In genomic region chr11:79103461-79103869, GRCm38 (mm10) we compare ENCODE assay signal across 14 mouse cellular contexts. TPM values are rescaled to one million over a fixed set of nuclear protein-coding genes. Genes with fewer than 3 reads are reported as not detected.
A peak's percentile ranks its signal among the peaks of the same experiment; 100 is the strongest.
DNase-seq lines count a peak whose midpoint lies in the region; ATAC-seq and TF ChIP-seq lines count a peak whose summit lies in the region.
"Had no signal": no experiment of that assay in that cellular context is flagged by ENCODE, and none has a peak within 500 bp of the region (broad histone marks: within the 10 kb centered on the region; RNA-seq: fewer than 3 reads in every experiment).

No protein-coding gene starts in this region.

- no peak for TF ChIP-seq POLR2A in ES-Bruce4 (IDR thresholded peaks at IDR 0.05; ENCODE audit: insufficient read depth, low read length)

- no peak overlapping the region for H3K27ac ChIP-seq in hindbrain, embryonic 13.5 days
- H3K27ac ChIP-seq in hindbrain, embryonic 12.5 days = no peak overlapping the region; the same call in 1 of the 2 replicates
- no peak overlapping the region for H3K27ac ChIP-seq in lung, postnatal 0 days (ENCODE audit: low read length)
- 0 out of 2 replicates have a peak overlapping the region, but pooled peaks have one; percentile 9 for H3K27ac ChIP-seq in ES-Bruce4 (ENCODE audit: insufficient read depth, low read length)
- 0 out of 2 replicates have a peak overlapping the region, but pooled peaks have one; percentile 52 for H3K27ac ChIP-seq in limb, embryonic 15.5 days
- H3K27ac ChIP-seq: heart, embryonic 13.5 days; hindbrain, embryonic 15.5 days had no signal

- H3K27me3 ChIP-seq in hindbrain, embryonic 13.5 days = no peaks in the 10 kb centered on the region
- H3K27me3 ChIP-seq in hindbrain, embryonic 12.5 days = no peaks in the 10 kb centered on the region
- no peaks in the 10 kb centered on the region for H3K27me3 ChIP-seq in lung, postnatal 0 days (replicated peaks; ENCODE audit: insufficient read depth, low read length)
- no peaks in the 10 kb centered on the region for H3K27me3 ChIP-seq in ES-Bruce4 (ENCODE audit: control insufficient read depth, insufficient read depth, low read length, poor library complexity, severe bottlenecking)
- H3K27me3 ChIP-seq in limb, embryonic 15.5 days = no peaks in the 10 kb centered on the region
- H3K27me3 ChIP-seq: heart, embryonic 13.5 days; hindbrain, embryonic 15.5 days had no signal

- H3K4me1 ChIP-seq in hindbrain, embryonic 13.5 days (replicated peaks) = peaks cover 26% of the 10 kb centered on the region
- peaks cover 32% of the 10 kb centered on the region for H3K4me1 ChIP-seq in hindbrain, embryonic 12.5 days
- peaks cover 17% of the 10 kb centered on the region for H3K4me1 ChIP-seq in lung, postnatal 0 days (ENCODE audit: insufficient read depth, low read depth, low read length)
- no peaks in the 10 kb centered on the region for H3K4me1 ChIP-seq in ES-Bruce4 (ENCODE audit: control insufficient read depth, insufficient read depth, low read length)
- H3K4me1 ChIP-seq in limb, embryonic 15.5 days = peaks cover 45% of the 10 kb centered on the region

- no peak overlapping the region for H3K4me2 ChIP-seq in hindbrain, embryonic 13.5 days
- no peak overlapping the region for H3K4me2 ChIP-seq in hindbrain, embryonic 12.5 days (replicated peaks)
- H3K4me2 ChIP-seq in lung, postnatal 0 days (replicated peaks; ENCODE audit: low read depth, low read length) = no peak overlapping the region
- no peak overlapping the region for H3K4me2 ChIP-seq in limb, embryonic 15.5 days
- H3K4me2 ChIP-seq: heart, embryonic 13.5 days; hindbrain, embryonic 15.5 days; midbrain, embryonic 11.5 days had no signal

- peak; percentile 37 for DNase-seq in lung, postnatal 0 days (ENCODE audit: low spot score)
- no peak for DNase-seq in lung, postnatal 14 days
- no peak for DNase-seq in frontal cortex, postnatal 25 days (ENCODE audit: low spot score in 2 of 2)
- no peak for DNase-seq in adrenal gland, adult 2 months
- DNase-seq: adrenal gland, postnatal 36 days; gastrocnemius, postnatal 14 days; right cerebral cortex, postnatal 4 days had no signal

- 0 out of 2 replicates have a peak overlapping the region, but pooled peaks have one; percentile 5 for H3K9ac ChIP-seq in hindbrain, embryonic 13.5 days
- H3K9ac ChIP-seq in hindbrain, embryonic 12.5 days = no peak overlapping the region
- H3K9ac ChIP-seq in lung, postnatal 0 days (replicated peaks; ENCODE audit: low read depth) = no peak overlapping the region
- H3K9ac ChIP-seq in ES-Bruce4 (ENCODE audit: low read depth, poor library complexity, severe bottlenecking) = no peak overlapping the region
- H3K9ac ChIP-seq in limb, embryonic 15.5 days = no peak overlapping the region
- H3K9ac ChIP-seq: heart, embryonic 13.5 days; hindbrain, embryonic 15.5 days had no signal

- H3K36me3 ChIP-seq in hindbrain, embryonic 13.5 days = no peaks in the 10 kb centered on the region
- no peaks in the 10 kb centered on the region for H3K36me3 ChIP-seq in hindbrain, embryonic 12.5 days
- no peaks in the 10 kb centered on the region for H3K36me3 ChIP-seq in lung, postnatal 0 days (ENCODE audit: insufficient read depth, low read length)
- H3K36me3 ChIP-seq in ES-Bruce4 (ENCODE audit: control insufficient read depth, insufficient read depth, low read length, poor library complexity, severe bottlenecking) = no peaks in the 10 kb centered on the region
- H3K36me3 ChIP-seq in limb, embryonic 15.5 days = no peaks in the 10 kb centered on the region
- H3K36me3 ChIP-seq: hindbrain, embryonic 15.5 days had no signal

- H3K4me3 ChIP-seq in hindbrain, embryonic 13.5 days = no peak overlapping the region
- H3K4me3 ChIP-seq in hindbrain, embryonic 12.5 days = no peak overlapping the region
- H3K4me3 ChIP-seq in lung, postnatal 0 days (ENCODE audit: low read depth, low read length) = no peak overlapping the region
- no peak overlapping the region for H3K4me3 ChIP-seq in ES-Bruce4 (ENCODE audit: low read depth, low read length)
- H3K4me3 ChIP-seq in limb, embryonic 15.5 days = no peak overlapping the region
- H3K4me3 ChIP-seq: heart, embryonic 13.5 days; hindbrain, embryonic 15.5 days had no signal

- 66% methylated on average over 5 of the region's 5 CpGs for WGBS in hindbrain, embryonic 13.5 days
- 60% methylated on average over 5 of the region's 5 CpGs for WGBS in hindbrain, embryonic 12.5 days
- 33% methylated on average over 5 of the region's 5 CpGs for whole genome bisulfite sequencing in lung, postnatal 0 days
- WGBS in limb, embryonic 15.5 days = 59% methylated on average over 5 of the region's 5 CpGs

- no peak for ATAC-seq in hindbrain, embryonic 13.5 days (ENCODE audit: low FRiP score)
- ATAC-seq in hindbrain, embryonic 12.5 days (ENCODE audit: low FRiP score) = no peak
- peak; percentile 34; the same call in 1 of the 2 replicates for ATAC-seq in lung, postnatal 0 days
- ATAC-seq in limb, embryonic 15.5 days (ENCODE audit: insufficient number of reproducible peaks, low FRiP score, low TSS enrichment, low read depth) = no peak

- no peaks in the 10 kb centered on the region for H3K9me3 ChIP-seq in hindbrain, embryonic 13.5 days
- no peaks in the 10 kb centered on the region for H3K9me3 ChIP-seq in hindbrain, embryonic 12.5 days (replicated peaks)
- H3K9me3 ChIP-seq in lung, postnatal 0 days (ENCODE audit: low read length) = no peaks in the 10 kb centered on the region
- no peaks in the 10 kb centered on the region for H3K9me3 ChIP-seq in ES-Bruce4 (replicated peaks; ENCODE audit: control insufficient read depth, insufficient read depth, low read length, poor library complexity, severe bottlenecking)
- H3K9me3 ChIP-seq in limb, embryonic 15.5 days = no peaks in the 10 kb centered on the region
- H3K9me3 ChIP-seq: heart, embryonic 13.5 days; hindbrain, embryonic 15.5 days had no signal

- no peak for TF ChIP-seq EP300 in lung, postnatal 0 days (IDR thresholded peaks at IDR 0.05)
- peak; percentile 85; the same call in 1 of the 2 replicates for TF ChIP-seq EP300 in ES-Bruce4 (IDR thresholded peaks at IDR 0.05; ENCODE audit: insufficient read depth, low read depth, low read length)

- TF ChIP-seq CTCF in lung, postnatal 0 days (IDR thresholded peaks at IDR 0.05) = no peak
- TF ChIP-seq CTCF in ES-Bruce4 (IDR thresholded peaks at IDR 0.05; ENCODE audit: low read depth, low read length) = no peak

RNA-seq across cellular contexts. Expression of gene Ksr1, which starts 42.7 kb away (rescaled TPM):
- 3.1 and 3.5 TPM in 2 replicates for polyA plus RNA-seq in hindbrain, embryonic 13.5 days (2015; fragmentation: Nextera tagmentation; extraction: Ambion mirVana)
- 3.4 and 3.5 TPM in 2 replicates for polyA plus RNA-seq in hindbrain, embryonic 12.5 days (2016; fragmentation: Nextera tagmentation; extraction: Ambion mirVana)
- 2.3 TPM in 2 replicates for polyA plus RNA-seq in lung, postnatal 0 days (2015; fragmentation: Nextera tagmentation; extraction: Ambion mirVana)
- 7.7 and 10.1 TPM in 2 replicates for polyA plus RNA-seq in ES-Bruce4 (2011; ENCODE audit: insufficient read depth, insufficient read length, low read depth, missing spikeins)
- polyA plus RNA-seq in limb, embryonic 15.5 days (2015; fragmentation: Nextera tagmentation; extraction: Ambion mirVana) = 4.0 and 5.2 TPM in 2 replicates
- total RNA-seq in adrenal gland, adult 2 months (2021) = 10 to 100 TPM in 1 of 2 experiments, 1 to 10 TPM in 1; 9.1 to 14.6 TPM
- polyA plus RNA-seq in adrenal gland, adult 2 months (2012; rRNA removed) = 17.5 and 27.6 TPM in 2 replicates

Comparison
In these comparisons a context has a peak if more than half of its experiments do, and no peak if none do; other contexts are left out.
1. H3K27ac ChIP-seq: peak in ES-Bruce4 (single experiment) and limb, embryonic 15.5 days (single experiment); none in hindbrain, embryonic 13.5 days (single experiment), hindbrain, embryonic 12.5 days (single experiment) and lung, postnatal 0 days (single experiment).